Mouse (Mus musculus) cortical plate, adult 2 months (tissue): ENCODE measurements around the gene Gstm7. TPM values are rescaled to one million over a fixed set of nuclear protein-coding genes. Genes with fewer than 3 reads are reported as not detected.

Experiments used
- H3K27ac ChIP-seq: fragments of 200-500 bp; 2 replicates; pipeline ENCODE4 v1.5.1; 2012; ENCODE audit warnings: low read length, control low read depth, inconsistent platforms; ENCODE audit not compliant: insufficient read depth
- H3K4me1 ChIP-seq: fragments of 200-500 bp; 2 replicates; pipeline ENCODE4 v1.6.1; 2011; ENCODE audit warnings: low read length; ENCODE audit not compliant: control insufficient read depth, insufficient read depth
- H3K4me3 ChIP-seq: fragments of 200-500 bp; 2 replicates; pipeline ENCODE4 v1.5.1; 2011; ENCODE audit warnings: mild to moderate bottlenecking, low read length, control low read depth; ENCODE audit not compliant: insufficient read depth
- CTCF ChIP-seq: fragments of 200-500 bp; IDR thresholded peaks from 2 replicates; pipeline ENCODE4 v1.5.1; 2011; ENCODE audit warnings: mild to moderate bottlenecking, control low read depth, low read length; ENCODE audit not compliant: insufficient read depth; ENCODE audit errors: extremely low read depth
- POLR2A ChIP-seq: fragments of 200-500 bp; IDR thresholded peaks from 2 replicates; pipeline ENCODE4 v1.6.1; 2011; ENCODE audit warnings: mild to moderate bottlenecking, low read length, control low read depth; ENCODE audit not compliant: insufficient read depth; ENCODE audit errors: extremely low read depth
- polyA plus RNA-seq: library from polyadenylated mRNA; depleted of rRNA; stranded (reverse); fragments of >200 nt; gene quantifications from 2 replicates; pipeline ENCODE4 v1.2.3, GENCODE M21; 2012

Gene Gstm7
- polyA plus RNA-seq, 1 experiment = 37.0 TPM

DNA sequence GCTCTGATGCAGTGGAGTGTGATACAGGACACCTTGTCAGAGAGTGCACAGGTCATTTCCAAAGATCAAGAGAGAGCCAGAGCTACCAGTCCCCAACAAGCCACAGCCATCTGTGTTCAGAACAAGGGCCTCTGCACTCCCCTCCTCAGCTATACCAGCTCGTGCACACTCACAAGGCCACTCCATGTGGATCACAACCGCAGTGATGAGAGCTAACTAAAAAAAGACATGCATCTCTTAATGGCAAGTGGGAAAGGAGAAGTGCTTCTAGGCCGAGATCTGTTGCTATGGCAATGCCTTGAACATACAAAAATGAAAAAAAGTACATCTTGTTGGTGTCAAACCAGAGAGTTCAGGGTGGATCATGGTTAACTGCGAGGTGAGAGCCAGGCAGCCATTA, 8.2 kb upstream of the Gstm7 start:
- peaks cover 7% of the 10 kb centered on the region for H3K4me1 ChIP-seq
- TF ChIP-seq POLR2A = no peak
- TF ChIP-seq CTCF = no peak
- no peak overlapping the region for H3K4me3 ChIP-seq
- H3K27ac ChIP-seq = peak overlapping the region; percentile 21; the same call in 1 of the 2 replicates

- H3K4me1 ChIP-seq = peaks cover 7% of the 10 kb centered on the region
- H3K4me3 ChIP-seq = no peak overlapping the region
- H3K27ac ChIP-seq = 0 out of 2 replicates have a peak overlapping the region, but pooled peaks have one; percentile 21
- TF ChIP-seq POLR2A = no peak
- TF ChIP-seq CTCF = peak; percentile 79
These were observed 7.8 kb upstream of the Gstm7 start for GRCm38 (mm10) chr3:107939403-107939802.

DNA sequence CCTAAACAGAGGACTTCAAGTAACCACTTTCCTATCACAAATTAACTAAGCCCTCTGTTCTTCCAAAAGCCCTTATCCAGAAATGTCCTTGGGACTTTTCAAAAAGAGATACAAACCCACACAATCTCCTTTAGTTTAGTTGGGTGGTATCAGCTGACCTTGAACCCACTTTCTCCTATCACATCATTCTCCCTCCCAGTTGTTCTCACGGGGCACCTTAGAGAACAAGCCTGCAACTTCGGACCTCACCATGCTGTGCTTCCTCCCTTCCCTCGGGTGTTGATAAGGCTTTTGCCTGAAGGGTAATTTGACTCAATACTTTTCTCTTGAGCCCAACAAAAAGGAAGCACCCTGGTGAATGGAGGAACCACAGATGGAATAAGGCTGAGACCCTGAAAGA, 4.3 kb upstream of the Gstm7 start:
- Histone ChIP-seq H3K4me1 (peaks cover 9% of the 10 kb centered on the region), H3K4me3 (no peak overlapping the region), H3K27ac (no peak overlapping the region)
- TF ChIP-seq CTCF (no peak), POLR2A (no peak)

DNA sequence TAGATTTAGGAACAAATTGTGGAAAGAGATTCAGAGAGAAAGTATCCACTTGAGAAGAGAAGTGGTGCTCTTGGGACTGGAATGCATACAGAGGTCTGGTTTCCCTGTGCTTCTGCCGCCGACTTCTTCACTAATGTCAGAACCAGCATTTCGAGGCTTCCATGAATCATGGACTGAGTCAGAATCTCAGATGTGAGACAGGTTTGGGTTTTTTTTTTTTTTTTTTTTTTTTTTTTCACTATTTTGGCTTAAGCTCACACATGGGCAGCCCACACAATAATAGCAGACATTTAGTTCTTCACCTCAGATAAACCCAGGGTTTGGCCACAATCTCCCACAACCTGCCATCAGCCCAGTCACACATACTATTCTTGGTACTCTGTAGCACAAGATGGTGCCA, 3.7 kb upstream of the Gstm7 start:
- TF ChIP-seq CTCF = no peak
- no peak for TF ChIP-seq POLR2A
- no peak overlapping the region for H3K27ac ChIP-seq

GRCm38 (mm10) chr3:107932128-107932527, 511 bp upstream of the Gstm7 start:
- Histone ChIP-seq H3K4me3 (no peak overlapping the region), H3K27ac (no peak overlapping the region), H3K4me1 (peaks cover 2% of the 10 kb centered on the region; the same call in 1 of the 2 replicates)
- TF ChIP-seq POLR2A (no peak), CTCF (no peak)

More for the DNA sequence above, 3.7 kb upstream of the Gstm7 start:
- H3K4me1 ChIP-seq = peaks cover 7% of the 10 kb centered on the region
- no peak overlapping the region for H3K4me3 ChIP-seq

DNA sequence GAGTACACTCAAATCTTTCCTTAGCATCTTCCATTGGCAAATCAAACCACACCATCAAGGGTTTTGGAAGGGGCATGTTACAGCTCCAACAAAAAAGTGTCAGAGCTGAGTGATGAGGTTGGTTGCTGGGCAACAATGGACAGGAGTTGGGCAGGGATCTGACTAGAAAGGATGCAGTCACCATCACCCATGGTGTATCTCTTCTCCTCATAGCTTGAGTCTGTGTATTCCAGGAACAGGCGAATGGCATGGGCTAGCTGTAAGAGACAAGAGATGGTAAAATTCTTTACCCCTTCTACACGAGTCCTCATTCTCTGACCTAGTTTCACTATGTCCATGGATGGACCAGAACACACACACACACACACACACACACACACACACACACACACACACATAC, 483 bp downstream of the Gstm7 start:
- H3K27ac ChIP-seq = peak overlapping the region; percentile 16; the same call in 1 of the 2 replicates
- no peak for TF ChIP-seq CTCF
- no peak for TF ChIP-seq POLR2A
- H3K4me3 ChIP-seq = peak overlapping the region; percentile 18
- H3K4me1 ChIP-seq = peaks cover 2% of the 10 kb centered on the region; the same call in 1 of the 2 replicates

DNA sequence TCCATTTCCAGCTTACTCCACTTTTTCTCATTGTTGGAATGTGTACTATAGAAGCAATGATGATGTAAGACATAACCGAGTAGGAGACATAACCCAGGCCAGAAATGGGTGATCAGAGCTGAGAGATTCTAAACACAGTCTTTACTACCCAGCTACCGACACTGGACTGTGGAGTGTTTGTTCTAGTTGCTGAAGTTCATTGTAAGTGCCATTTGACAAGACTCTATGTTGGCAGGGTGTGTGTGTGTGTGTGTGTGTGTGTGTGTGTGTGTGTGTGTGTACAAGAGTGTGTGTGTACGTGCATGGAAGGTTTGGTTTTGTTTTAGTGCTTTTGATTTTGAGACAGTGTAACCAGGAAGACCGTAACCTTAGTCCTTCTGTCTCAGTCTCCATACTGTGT, 1.9 kb downstream of the Gstm7 start:
- peaks cover 2% of the 10 kb centered on the region; the same call in 1 of the 2 replicates for H3K4me1 ChIP-seq
- H3K27ac ChIP-seq = no peak overlapping the region
- TF ChIP-seq POLR2A = no peak
- TF ChIP-seq CTCF = no peak
- H3K4me3 ChIP-seq = no peak overlapping the region

DNA sequence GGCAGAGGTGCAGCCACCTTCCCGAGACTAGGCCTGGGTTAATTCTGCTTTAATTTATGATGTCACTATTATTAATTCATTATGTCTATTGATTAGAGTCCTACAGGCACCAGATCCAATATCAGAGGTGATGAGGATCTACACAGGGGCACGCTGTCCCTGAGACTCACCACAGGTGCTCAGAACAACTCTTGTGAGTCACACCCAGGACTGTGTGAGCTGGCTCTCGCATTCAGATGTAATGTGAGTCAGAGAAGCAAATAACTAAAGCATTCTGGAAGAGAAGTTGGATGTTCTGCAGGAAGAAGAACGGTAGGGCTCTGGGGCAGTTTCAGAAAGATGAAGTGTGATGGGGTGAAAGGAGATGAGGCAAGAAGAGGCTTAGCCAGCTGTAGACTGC, 2.4 kb downstream of the Gstm7 start:
- H3K27ac ChIP-seq = no peak overlapping the region
- H3K4me1 ChIP-seq = peaks cover 2% of the 10 kb centered on the region; the same call in 1 of the 2 replicates
- H3K4me3 ChIP-seq = no peak overlapping the region
- TF ChIP-seq POLR2A = no peak
- no peak for TF ChIP-seq CTCF

GRCm38 (mm10) chr3:107928691-107929090, 2.9 kb downstream of the Gstm7 start:
- H3K4me3 ChIP-seq = no peak overlapping the region
- TF ChIP-seq CTCF = no peak
- no peak for TF ChIP-seq POLR2A
- H3K27ac ChIP-seq = no peak overlapping the region
- peaks cover 2% of the 10 kb centered on the region; the same call in 1 of the 2 replicates for H3K4me1 ChIP-seq

DNA sequence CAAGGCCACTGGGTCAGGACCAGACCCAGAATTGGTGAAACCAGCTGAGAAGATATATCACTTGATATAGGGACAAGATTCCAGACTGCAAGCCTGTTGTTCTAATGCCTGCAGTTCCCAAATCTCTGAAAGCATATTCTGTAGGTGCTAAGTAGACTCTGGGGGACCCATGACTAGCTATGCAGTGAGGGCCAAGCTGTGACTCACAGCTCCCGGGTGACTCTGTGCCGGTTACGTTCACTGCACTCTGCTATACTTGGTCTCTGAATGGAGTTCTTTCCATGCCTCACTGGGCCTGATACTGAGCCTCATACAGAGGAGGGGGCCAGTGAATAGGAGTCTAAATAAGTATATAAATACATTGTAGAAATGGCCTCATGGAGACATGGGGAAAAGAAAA, 3.8 kb downstream of the Gstm7 start:
- no peak for TF ChIP-seq CTCF
- no peak for TF ChIP-seq POLR2A
- no peak overlapping the region for H3K4me3 ChIP-seq
- H3K4me1 ChIP-seq = peaks cover 2% of the 10 kb centered on the region; the same call in 1 of the 2 replicates
- H3K27ac ChIP-seq = no peak overlapping the region

- TF ChIP-seq CTCF (no peak), POLR2A (no peak)
- Histone ChIP-seq H3K4me1 (no peaks in the 10 kb centered on the region), H3K4me3 (no peak overlapping the region), H3K27ac (no peak overlapping the region)
These were observed 6.3 kb downstream of the Gstm7 start for GRCm38 (mm10) chr3:107925335-107925734.
